Mouse (Mus musculus): Measurements from ENCODE around the gene Plcl2.

DNA sequence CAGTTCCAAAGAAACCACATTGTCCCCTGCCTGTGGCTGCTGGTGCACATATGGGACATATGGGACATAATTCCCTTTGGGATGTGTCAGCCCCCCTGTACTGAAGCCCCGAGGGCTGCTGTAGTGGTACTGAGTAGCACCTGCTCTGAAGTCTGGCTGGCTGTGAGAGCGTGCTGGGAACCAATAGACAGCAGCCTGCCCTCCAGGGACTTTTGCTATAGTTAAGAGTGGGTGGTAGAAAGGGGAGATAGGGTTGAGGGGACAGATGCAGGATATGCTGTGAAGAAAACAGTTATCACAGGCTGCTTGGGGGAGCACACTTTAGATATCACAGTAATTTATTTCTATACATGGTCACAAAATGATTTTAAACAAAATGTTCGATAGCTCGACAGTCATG lies 100.7 kb downstream of the Plcl2 start:
- TF ChIP-seq CTCF (IDR thresholded peaks at IDR 0.05) (no peak), EP300 (IDR thresholded peaks at IDR 0.05) (no peak)
